Mouse (Mus musculus) embryo, embryonic 10.5 days (tissue): ENCODE measurements around the gene Dnaja3.
A peak's percentile ranks its signal among the peaks of the same experiment; 100 is the strongest.

ENCODE experiments used
- DNase-seq: peaks from one replicate; pipeline ENCODE4 v3.0.0-alpha.2; 2015; ENCODE audit warnings: low spot score

Gene Dnaja3

GRCm38 (mm10) chr16:4639831-4640237, at the start of gene Dnaja3, which contains the start of gene Vasn:
Gene Dnaja3 (plus strand): TSS chr16:4639989.
Gene Vasn (plus strand): TSS chr16:4639941.
- peak; percentile 95 for DNase-seq

DNA sequence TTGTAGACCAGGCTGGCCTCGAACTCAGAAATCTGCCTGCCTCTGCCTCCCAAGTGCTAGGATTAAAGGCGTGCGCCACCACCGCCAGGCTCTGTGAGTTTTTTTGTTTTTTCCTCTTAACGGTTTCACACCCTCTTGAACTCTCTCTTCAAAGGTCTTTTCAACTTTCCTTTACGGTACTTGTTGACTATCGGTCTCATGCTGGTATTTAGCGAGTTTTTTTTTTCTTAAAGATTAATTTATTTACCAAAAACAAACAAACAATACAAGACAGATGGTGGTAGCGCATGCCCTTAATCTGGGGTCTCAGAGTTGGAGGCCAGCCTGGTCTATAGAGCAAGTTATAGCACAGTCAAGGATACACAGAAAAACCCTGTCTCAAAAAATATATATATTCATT, 49.6 kb upstream of the Dnaja3 start:
- peak; percentile 45 for DNase-seq

DNA sequence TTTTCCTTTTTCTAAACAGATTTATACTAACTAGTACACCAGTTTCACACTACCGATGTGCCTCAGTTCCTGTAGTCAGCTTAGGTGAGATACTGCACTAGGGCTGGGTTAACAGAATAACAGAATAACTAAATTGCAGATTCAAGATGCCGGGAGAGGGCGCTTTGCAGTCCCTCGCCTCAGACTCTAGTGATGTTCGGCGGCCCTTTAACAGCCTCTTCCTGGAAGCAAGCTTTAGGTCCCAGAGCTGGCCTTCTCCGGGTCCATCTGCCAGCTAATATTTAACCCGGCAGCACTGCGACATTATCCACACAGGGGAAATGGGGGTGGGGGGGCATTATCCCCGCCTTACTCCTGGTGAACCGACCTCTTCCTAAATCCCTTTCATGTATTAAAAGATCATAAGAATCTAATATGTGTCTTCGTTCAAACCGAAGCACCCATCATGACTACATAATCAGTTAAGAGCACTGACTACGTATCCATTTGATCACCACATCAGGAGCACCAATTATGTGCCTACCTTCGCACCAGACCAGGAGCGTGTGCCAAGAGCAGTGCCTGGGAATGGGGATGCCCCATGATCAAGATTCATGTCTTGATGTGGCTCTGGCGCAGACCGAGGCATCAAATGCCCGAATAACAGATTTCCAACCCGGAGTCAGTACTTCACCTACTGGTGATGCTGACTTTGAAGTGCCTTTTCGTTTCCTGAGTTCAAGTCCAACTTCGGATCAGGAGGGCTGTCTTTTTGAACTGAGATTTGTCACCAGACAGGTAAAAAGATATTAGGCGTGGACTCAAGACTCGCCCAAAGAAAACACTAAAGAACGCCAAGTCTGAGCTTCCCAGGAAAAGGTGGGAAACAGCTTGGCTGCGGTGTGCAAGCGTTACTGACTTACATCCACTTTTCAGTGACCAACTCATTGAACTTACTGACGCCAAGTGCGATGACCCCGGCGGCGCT, 46.6 kb upstream of the Dnaja3 start:
- peak; percentile 84 for DNase-seq

GRCm38 (mm10) chr16:4593971-4594813, 45.6 kb upstream of the Dnaja3 start, which contains the start of gene Glis2:
Gene Glis2 (plus strand): TSS chr16:4594713.
- peak; percentile 92 for DNase-seq

DNA sequence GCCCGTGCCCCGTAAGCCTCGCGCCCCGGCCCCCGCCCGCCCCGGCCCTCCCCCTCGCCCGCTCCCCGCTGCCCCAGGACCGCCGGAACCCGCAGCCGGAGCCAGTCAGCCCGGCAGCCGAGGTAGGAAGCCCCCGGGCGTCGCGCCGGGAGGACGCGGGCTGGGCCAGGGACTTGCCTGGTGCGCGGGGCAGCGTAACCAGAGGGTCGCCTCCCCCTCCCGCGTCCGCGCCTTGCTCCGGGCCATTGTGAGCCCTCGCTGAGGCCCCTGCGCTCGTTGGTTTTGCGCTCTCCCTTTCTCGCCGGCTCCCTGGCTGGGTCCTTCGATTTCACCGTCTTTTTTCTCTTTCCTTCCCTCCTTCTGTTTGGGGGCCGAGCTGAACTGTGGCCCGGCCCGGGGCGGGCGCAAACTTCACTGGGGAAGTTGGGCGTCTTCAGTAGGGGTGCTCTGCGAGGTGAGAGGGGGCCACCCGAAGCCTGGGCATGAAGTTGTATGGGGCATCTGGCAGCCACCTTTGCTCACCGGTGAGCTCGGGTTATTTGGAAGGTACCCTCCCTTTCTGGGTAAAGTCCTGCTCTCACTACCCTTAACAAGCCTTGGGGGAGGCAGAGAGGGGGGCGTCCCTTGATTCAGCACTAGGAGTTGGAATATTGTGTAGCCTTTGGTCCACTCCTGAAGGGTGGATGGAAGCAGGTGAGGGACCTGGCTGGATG, 44.8 kb upstream of the Dnaja3 start:
- DNase-seq, result peak; percentile 54

- no peak for DNase-seq
Observed at GRCm38 (mm10) chr16:4595527-4595963, 44.2 kb upstream of the Dnaja3 start.

- peak; percentile 88 for DNase-seq
Observed at GRCm38 (mm10) chr16:4596141-4596728, 43.6 kb upstream of the Dnaja3 start.

- DNase-seq, result no peak
Observed at GRCm38 (mm10) chr16:4596836-4597235, 43.0 kb upstream of the Dnaja3 start.

DNA sequence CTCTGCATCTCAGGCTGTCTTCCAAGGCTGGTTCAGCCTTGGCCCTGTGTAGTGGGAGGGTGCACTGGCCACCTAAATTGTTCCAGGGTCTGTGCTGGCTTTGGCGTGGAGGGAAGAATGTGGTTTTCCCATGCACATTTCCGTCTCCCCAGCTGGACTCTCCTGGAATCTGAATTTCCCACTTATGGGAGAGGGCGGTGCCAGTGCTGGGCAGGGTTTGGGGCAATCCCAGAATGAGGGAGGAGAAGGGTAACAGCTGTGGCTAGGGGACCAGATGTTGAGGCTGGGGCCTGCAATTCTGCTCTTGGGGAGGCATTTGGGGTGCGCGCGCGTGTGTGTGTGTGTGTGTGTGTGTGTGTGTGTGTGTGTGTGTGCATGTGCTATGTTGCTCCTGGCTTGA, 42.5 kb upstream of the Dnaja3 start:
- no peak for DNase-seq

GRCm38 (mm10) chr16:4598041-4598440, 41.7 kb upstream of the Dnaja3 start:
- DNase-seq, result no peak

DNA sequence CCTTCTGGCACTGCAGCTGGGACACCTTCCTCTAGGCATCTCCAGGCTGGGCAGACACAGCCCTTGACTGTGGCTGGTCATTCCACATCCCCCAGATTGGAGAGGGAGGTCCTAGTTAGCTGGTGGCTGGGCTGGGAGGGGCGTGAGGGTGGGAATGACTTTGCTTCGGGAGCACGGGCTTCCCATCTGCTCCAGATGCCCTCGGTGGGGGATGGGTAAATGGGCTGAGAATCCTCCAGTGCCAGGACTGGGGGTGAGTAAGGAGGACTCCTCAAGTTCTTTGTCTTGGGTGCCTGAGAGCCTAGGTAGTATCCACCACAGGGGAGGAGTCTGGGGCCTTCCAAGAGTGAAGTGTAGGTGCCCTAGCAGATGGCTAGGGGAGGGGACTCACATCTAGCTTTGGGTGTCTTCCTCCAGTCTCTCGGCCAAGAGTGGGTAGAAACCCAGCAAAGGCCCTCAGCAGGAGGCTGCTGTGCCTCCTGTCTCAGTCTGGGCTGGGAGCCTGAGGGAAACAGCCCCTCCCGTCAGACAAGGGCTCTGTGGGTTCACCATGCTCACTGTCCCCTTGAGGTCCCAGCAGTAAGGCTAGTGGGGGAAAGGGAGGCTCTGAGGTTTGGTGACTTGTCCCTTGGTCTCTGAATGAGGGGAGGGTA, 40.8 kb upstream of the Dnaja3 start:
- DNase-seq, result peak; percentile 60

DNA sequence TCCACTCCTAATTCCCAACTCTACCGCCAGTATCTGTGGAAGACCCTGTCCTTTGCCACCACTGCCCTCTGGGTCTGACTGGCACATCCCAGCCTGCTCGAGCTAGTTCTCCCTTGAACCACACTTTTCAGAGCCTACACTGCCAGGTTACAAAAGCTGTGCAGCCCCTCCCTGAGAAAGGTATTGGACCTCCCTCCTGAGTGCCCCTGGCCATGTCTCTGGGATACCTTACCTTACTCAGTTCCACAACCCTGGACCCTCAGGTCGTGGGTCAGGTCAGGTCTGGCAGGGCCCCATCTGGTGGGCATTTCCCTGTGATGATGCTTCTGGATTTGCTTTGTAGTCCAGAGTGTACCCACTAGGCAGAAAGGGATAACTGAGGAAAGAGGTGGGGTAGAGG, 40.2 kb upstream of the Dnaja3 start:
- DNase-seq, result no peak

DNA sequence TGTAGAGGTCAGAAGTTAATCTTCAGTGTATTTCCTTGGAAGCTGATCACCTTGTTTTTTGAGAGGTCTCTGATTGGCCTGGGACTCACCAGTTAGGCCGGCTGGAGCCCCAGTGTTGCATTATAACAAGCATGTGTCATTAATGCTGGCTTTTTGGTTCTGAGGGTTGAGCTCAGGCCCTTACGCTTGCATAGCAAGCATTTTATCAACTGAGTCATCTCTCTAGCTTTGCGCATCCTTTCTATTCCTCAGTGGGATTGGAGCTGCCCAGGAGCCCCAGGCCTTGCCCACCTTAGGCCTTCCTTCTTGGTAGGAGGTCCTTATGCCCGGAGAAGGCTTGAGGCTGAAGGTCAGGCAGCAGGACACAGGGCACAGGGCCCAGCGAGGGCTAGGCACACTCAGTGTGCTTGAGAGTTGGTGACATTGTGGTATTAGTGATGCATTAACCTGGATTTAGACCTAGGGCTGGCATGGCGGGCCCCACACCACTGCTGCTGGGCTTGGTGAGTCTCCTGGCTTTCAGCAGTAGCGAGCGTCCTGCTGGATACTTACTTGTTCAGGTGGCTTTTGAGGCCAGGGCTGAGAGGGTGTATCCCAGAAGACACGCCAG, 39.0 kb upstream of the Dnaja3 start:
- DNase-seq, result no peak

DNA sequence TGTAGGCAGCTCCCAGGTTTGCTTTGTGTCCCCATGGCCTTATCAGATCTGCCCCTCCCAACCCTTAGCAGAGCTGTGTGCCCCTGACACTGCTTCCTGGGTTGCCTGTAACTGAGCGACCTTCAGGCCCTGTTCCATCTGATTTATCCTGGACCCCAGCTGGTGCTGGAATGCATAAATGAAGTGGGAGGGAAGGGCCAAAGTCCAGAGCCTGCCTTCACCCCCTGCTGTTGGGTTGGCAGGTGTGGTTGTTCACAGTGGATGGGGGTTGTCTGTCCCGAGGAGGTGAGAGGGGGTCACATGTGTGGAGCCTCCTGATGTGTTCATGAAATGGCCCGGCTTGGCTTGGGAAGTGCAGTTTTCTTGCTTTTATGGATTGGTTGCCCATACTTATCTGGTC, 37.6 kb upstream of the Dnaja3 start:
- DNase-seq, result peak; percentile 39

DNA sequence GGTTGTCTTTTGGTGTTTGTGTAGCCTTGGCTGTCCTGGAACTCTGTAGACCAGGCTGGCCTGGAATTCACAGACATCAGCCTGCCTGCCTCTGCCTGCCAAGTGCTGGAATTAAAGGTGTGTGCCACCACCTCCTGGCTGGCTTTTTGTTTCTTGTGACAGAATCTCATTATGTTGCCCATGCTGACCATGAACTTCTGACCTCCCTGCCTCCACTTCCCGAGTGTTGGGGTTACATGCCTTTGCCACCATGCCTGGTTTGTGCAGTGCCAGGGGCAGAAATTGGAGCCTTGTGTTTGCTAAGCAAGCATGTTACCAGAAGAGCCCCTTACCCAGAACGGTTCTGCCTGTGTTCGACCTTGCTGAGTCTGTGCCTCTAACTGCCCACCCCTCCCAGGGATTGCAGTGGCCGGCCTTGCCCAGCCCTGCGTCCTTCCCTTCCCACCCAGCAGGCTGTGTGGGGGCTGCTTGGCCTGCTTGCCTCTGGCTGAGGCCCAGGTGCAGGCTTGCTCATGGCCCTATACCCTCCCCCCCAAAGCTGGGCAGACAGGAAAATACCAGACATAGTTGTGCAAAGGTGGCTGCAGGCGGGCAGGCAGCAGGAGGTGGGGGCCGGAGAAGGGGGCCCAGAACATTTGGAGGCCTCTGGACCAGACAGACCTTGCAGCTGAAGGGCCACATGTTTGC, 36.9 kb upstream of the Dnaja3 start:
- DNase-seq, result peak; percentile 26

DNA sequence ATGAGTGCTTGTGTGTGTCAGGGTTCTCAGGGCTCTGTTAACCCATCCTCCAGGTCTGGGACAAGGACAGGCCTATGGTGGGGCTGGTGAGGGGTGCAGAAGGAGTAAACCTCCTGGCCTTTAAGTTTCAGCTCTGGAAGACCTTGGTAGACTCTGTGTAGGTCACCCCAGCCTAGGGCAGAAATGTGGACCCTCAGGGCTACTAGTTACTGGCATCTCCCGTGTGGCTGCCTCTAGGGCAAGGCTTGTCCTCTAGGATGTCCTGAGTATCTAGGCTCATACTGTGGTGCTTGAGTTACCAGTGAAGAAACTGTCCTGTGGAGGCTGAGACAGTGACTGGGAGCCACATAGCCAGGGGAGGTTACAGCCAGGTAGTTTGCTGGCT, 36.3 kb upstream of the Dnaja3 start:
- no peak for DNase-seq

DNA sequence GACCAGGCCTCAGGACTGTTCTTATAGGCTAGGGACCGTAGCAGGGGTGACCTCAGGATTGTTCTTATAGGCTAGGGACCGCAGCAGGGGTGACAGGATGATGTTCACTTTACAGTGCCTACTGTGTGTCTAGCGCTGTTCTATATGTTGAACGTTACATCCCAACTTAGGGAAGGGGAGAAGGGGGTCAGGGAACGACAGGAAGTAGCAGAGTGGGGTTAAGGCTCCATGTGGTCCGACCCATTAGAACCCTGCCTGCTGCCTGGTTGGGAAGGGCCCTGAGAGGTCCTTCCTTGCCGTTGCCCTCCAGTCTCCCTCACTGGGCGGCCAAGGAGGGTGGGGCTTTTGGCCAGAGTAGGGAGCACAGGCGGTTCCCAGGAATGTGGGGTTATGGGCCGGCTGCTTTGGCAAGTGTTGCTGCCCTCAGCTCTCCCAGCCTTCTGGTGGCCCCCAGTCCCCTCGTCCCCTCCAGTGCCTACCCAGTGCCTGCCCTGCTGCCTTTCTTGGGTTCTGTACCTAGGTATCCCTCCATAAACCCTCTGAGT, 35.4 kb upstream of the Dnaja3 start:
- no peak for DNase-seq

GRCm38 (mm10) chr16:4605514-4606131, 34.2 kb upstream of the Dnaja3 start:
- peak; percentile 43 for DNase-seq

GRCm38 (mm10) chr16:4606431-4607084, 33.2 kb upstream of the Dnaja3 start:
- DNase-seq, result peak; percentile 35
